Mouse (Mus musculus) hindbrain, embryonic 11.5 days (tissue): Measurements from ENCODE around the gene Vamp8. TPM values are rescaled to one million over a fixed set of nuclear protein-coding genes. Genes with fewer than 3 reads are reported as not detected.
A peak's percentile ranks its signal among the peaks of the same experiment; 100 is the strongest.

Experiments
- ATAC-seq: fragments of 200-750 bp; cut with Nextera tagmentation; 2 replicates; pipeline ENCODE4 v1.8.0; 2017; ENCODE audit warnings: mild to moderate bottlenecking, moderate TSS enrichment, moderate library complexity; ENCODE audit not compliant: low FRiP score
- DNase-seq: peaks from one replicate; pipeline ENCODE4 v3.0.0-alpha.2; 2015; ENCODE audit warnings: low spot score
- H3K27ac ChIP-seq: fragments of 300-500 bp; sonication (generic); 2 replicates; pipeline ENCODE4 v1.5.1; 2014; ENCODE audit warnings: mild to moderate bottlenecking, low read depth, low read length
- H3K27me3 ChIP-seq: fragments of 300-500 bp; sonication (generic); 2 replicates; pipeline ENCODE4 v1.6.1; 2014; ENCODE audit warnings: mild to moderate bottlenecking, low read length, moderate library complexity, mixed read lengths; ENCODE audit not compliant: control insufficient read depth, insufficient read depth
- H3K36me3 ChIP-seq: fragments of 300-500 bp; sonication (generic); 2 replicates; pipeline ENCODE4 v1.6.1; 2014; ENCODE audit warnings: mild to moderate bottlenecking, low read length, moderate library complexity, mixed read lengths; ENCODE audit not compliant: control insufficient read depth, insufficient read depth
- H3K4me1 ChIP-seq: fragments of 300-500 bp; sonication (generic); replicated peaks from 2 replicates; pipeline ENCODE4 v1.6.1; 2014; ENCODE audit warnings: low read length, mixed read lengths; ENCODE audit not compliant: control insufficient read depth, insufficient read depth
- H3K4me2 ChIP-seq: fragments of 300-500 bp; sonication (generic); replicated peaks from 2 replicates; pipeline ENCODE4 v1.6.1; 2014; ENCODE audit warnings: mild to moderate bottlenecking, low read depth, low read length
- H3K4me3 ChIP-seq: fragments of 300-500 bp; sonication (generic); 2 replicates; pipeline ENCODE4 v1.5.1; 2014; ENCODE audit warnings: low read depth, low read length
- H3K9ac ChIP-seq: fragments of 300-500 bp; sonication (generic); 2 replicates; pipeline ENCODE4 v1.6.1; 2014; ENCODE audit warnings: low read depth, low read length
- H3K9me3 ChIP-seq: fragments of 300-500 bp; sonication (generic); 2 replicates; pipeline ENCODE4 v1.6.1; 2016; ENCODE audit warnings: low read length; ENCODE audit not compliant: control insufficient read depth
- WGBS: fragments of 180-500 bp; shearing (Covaris S2); extraction: QIAGEN DNeasy Blood & Tissue Kit; methylation state at CpG from one replicate; pipeline ENCODE4 v1.1.7; 2014; 5-methylcytosine and 5-hydroxymethylcytosine counted together
- polyA plus RNA-seq: library from polyadenylated mRNA; unstranded; fragments of >200 nt; fragmentation: Nextera tagmentation; extraction: Ambion mirVana; gene quantifications from 2 replicates; pipeline ENCODE4 v1.2.1, GENCODE M21; 2014

Gene Vamp8
- polyA plus RNA-seq, 1 experiment from 2014 or later, result 35.2 TPM

DNA sequence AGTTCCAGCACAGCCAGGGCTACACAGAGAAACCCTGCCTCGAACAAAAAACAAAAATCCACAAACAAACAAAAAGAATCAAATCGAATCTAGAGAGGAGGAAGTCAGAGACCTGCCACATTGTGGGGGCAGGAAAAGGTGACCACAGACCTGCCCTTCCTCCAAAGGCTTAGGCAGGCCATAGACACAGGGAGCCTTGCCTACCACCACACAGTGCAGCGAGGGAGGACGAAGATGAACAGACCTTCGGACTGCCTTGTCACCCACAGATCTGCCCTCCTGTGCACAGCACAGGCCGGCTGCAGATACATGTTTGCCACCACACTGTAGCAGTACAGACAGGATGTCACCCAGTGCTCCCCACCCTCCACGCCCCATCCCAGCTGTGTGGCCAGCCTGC is 20.0 kb upstream of the Vamp8 start:
- Histone ChIP-seq H3K4me2 (no peak overlapping the region), H3K9me3 (no peaks in the 10 kb centered on the region), H3K4me3 (no peak overlapping the region), H3K27me3 (no peaks in the 10 kb centered on the region), H3K9ac (no peak overlapping the region), H3K4me1 (0 out of 2 replicates have a peak, but pooled peaks cover 2% of the 10 kb centered on the region), H3K27ac (no peak overlapping the region), H3K36me3 (no peaks in the 10 kb centered on the region)
- no peak for ATAC-seq
- DNase-seq, result no peak
- 85% methylated on average over 7 of the region's 7 CpGs for WGBS

DNA sequence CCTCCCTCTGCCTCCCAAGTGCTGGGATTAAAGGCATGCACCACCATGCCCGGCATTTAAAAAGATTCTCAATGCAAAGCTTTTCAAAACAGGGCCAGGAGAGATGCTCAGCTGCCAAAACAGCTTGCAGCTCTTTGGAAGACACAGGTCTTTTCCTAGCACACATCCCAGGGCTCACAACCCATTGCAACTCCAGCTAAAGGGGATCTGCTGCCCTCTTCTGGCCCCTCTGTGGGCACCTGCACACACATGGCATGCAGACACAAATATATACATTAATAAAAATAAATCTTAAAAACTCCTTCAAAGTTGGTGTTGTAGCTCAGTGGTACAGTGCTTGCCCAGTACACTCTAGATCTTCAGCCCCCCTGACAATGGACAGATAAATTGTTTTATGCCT is 19.5 kb upstream of the Vamp8 start:
- Histone ChIP-seq H3K4me2 (no peak overlapping the region), H3K27me3 (no peaks in the 10 kb centered on the region), H3K9me3 (no peaks in the 10 kb centered on the region), H3K36me3 (no peaks in the 10 kb centered on the region), H3K9ac (no peak overlapping the region), H3K4me1 (0 out of 2 replicates have a peak, but pooled peaks cover 2% of the 10 kb centered on the region), H3K27ac (no peak overlapping the region), H3K4me3 (no peak overlapping the region)
- 29% methylated on average over 1 of the region's 1 CpGs for WGBS
- ATAC-seq (no peak), DNase-seq (no peak)

- ATAC-seq, result no peak
- Histone ChIP-seq H3K9me3 (no peaks in the 10 kb centered on the region), H3K4me1 (no peaks in the 10 kb centered on the region), H3K27me3 (no peaks in the 10 kb centered on the region), H3K36me3 (no peaks in the 10 kb centered on the region), H3K9ac (no peak overlapping the region), H3K4me2 (no peak overlapping the region), H3K27ac (no peak overlapping the region), H3K4me3 (no peak overlapping the region)
- 23% methylated on average over 3 of the region's 3 CpGs for WGBS
- peak; percentile 85 for DNase-seq
Observed at GRCm38 (mm10) chr6:72409567-72409966, 19.1 kb upstream of the Vamp8 start.

DNA sequence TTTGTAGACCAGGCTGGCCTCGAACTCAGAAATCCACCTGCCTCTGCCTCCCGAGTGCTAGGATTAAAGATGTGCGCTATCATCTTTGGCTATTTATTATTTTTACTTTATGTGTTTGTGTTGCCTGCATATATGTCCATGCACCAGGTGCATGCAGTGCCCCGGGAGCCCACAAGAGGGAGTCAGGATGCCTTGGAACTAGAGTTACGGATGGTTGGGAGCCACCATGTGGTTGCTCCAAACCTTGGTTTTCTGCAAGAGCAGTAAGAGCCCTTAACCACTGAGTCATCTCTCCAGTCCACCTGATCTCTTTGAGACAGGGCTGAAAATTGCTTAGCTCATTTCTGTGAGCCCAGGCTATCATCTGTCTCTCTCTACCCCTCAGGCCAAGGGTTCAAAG is 16.6 kb upstream of the Vamp8 start:
- H3K36me3 ChIP-seq, result no peaks in the 10 kb centered on the region
- no peak overlapping the region for H3K4me3 ChIP-seq
- H3K9ac ChIP-seq, result no peak overlapping the region
- H3K4me2 ChIP-seq, result no peak overlapping the region
- no peaks in the 10 kb centered on the region for H3K27me3 ChIP-seq
- no peaks in the 10 kb centered on the region for H3K4me1 ChIP-seq
- 4% methylated on average over 5 of the region's 5 CpGs for WGBS
- ATAC-seq (peak; percentile 61), DNase-seq (peak; percentile 94)
- H3K9me3 ChIP-seq, result no peaks in the 10 kb centered on the region
- H3K27ac ChIP-seq, result no peak overlapping the region

GRCm38 (mm10) chr6:72405356-72405755 is 14.9 kb upstream of the Vamp8 start:
- Histone ChIP-seq H3K9ac (no peak overlapping the region), H3K9me3 (no peaks in the 10 kb centered on the region), H3K4me1 (no peaks in the 10 kb centered on the region), H3K27ac (no peak overlapping the region), H3K36me3 (no peaks in the 10 kb centered on the region), H3K27me3 (no peaks in the 10 kb centered on the region), H3K4me2 (no peak overlapping the region), H3K4me3 (no peak overlapping the region)
- no peak for DNase-seq
- ATAC-seq, result no peak
- 88% methylated on average over 7 of the region's 7 CpGs for WGBS

- 26% methylated on average over 7 of the region's 7 CpGs for WGBS
- no peak for ATAC-seq
- no peak overlapping the region for H3K9ac ChIP-seq
- no peaks in the 10 kb centered on the region for H3K9me3 ChIP-seq
- H3K4me2 ChIP-seq, result no peak overlapping the region
- no peaks in the 10 kb centered on the region for H3K4me1 ChIP-seq
- DNase-seq, result peak; percentile 81
- no peaks in the 10 kb centered on the region for H3K36me3 ChIP-seq
- H3K4me3 ChIP-seq, result no peak overlapping the region
- no peaks in the 10 kb centered on the region for H3K27me3 ChIP-seq
- H3K27ac ChIP-seq, result no peak overlapping the region
Observed at GRCm38 (mm10) chr6:72401875-72402274, 11.4 kb upstream of the Vamp8 start.

DNA sequence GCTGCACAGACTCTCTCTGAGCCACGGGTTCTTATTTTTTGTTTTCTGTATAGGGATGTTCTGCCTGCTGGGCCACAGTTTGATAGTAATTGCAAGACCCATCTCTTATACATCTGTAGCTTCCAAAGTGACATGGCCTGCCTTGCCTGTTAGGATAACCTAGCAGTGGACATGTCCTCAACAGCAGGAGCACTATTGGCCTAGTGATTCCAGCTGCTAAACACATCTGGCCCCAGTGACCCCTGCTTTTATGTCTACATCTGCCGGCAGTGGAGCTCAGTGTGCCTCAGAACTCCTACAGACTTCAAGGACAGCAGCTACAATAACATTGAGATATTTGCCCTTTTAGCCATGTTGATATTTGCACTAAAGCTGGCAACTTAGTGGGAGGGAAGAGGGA is 9.5 kb upstream of the Vamp8 start:
- no peak for DNase-seq
- no peak overlapping the region for H3K4me2 ChIP-seq
- WGBS, result 44% methylated on average over 2 of the region's 2 CpGs

GRCm38 (mm10) chr6:72396837-72397251 is 6.3 kb upstream of the Vamp8 start:
- DNase-seq (no peak), ATAC-seq (no peak)
- Histone ChIP-seq H3K9ac (no peak overlapping the region), H3K9me3 (no peaks in the 10 kb centered on the region), H3K4me2 (no peak overlapping the region), H3K4me1 (no peaks in the 10 kb centered on the region), H3K27ac (no peak overlapping the region), H3K4me3 (no peak overlapping the region), H3K27me3 (no peaks in the 10 kb centered on the region), H3K36me3 (no peaks in the 10 kb centered on the region)
- 88% methylated on average over 10 of the region's 10 CpGs for WGBS

More for the DNA sequence above, 9.5 kb upstream of the Vamp8 start:
- Histone ChIP-seq H3K9ac (no peak overlapping the region), H3K4me1 (no peaks in the 10 kb centered on the region), H3K4me3 (no peak overlapping the region), H3K36me3 (no peaks in the 10 kb centered on the region), H3K27ac (no peak overlapping the region), H3K27me3 (no peaks in the 10 kb centered on the region), H3K9me3 (no peaks in the 10 kb centered on the region)
- ATAC-seq, result no peak

DNA sequence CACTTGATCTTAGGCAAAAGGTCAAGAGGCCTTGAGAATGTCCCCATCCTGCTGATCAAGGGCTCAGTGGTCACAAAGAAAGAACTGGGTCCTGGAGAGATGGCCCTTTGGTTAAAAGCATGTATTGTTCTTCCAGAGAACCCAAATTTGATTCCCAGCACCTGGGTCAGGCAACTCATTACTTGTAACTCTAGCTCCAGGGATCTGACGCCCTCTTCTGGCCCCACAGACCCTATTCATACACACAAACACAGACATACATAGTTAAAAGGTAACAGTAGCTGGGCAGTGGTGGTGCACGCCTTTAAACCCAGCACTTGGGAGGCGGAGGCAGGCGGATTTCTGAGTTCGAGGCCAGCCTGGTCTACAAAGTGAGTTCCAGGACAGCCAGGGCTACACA is 1.8 kb upstream of the Vamp8 start:
- DNase-seq, result no peak
- no peak overlapping the region for H3K4me3 ChIP-seq
- peaks cover 3% of the 10 kb centered on the region; the same call in 1 of the 2 replicates for H3K4me1 ChIP-seq
- no peak overlapping the region for H3K27ac ChIP-seq
- WGBS, result 88% methylated on average over 5 of the region's 5 CpGs
- H3K4me2 ChIP-seq, result no peak overlapping the region
- H3K27me3 ChIP-seq, result peaks cover 7% of the 10 kb centered on the region; the same call in 1 of the 2 replicates
- H3K9ac ChIP-seq, result no peak overlapping the region
- ATAC-seq, result no peak
- H3K9me3 ChIP-seq, result no peaks in the 10 kb centered on the region
- no peaks in the 10 kb centered on the region for H3K36me3 ChIP-seq
